Mouse (Mus musculus) CD4-positive, CD25-positive, alpha-beta regulatory T cell, adult 2 months (primary cell): ENCODE data around the gene Gm11027.
"Not testable (repeated sequence)": the region's sequence is repeated elsewhere in the genome, so short reads cannot be mapped to it uniquely, and the experiment has no call there.

Source experiments
- DNase-seq: peaks from one replicate; pipeline ENCODE4 v3.0.0-alpha.2; 2012; ENCODE audit warnings: low read depth, low spot score

Gene Gm11027

GRCm38 (mm10) chr12:116275086-116275485 is at the start of gene Gm11027:
Gene Gm11027 (plus strand): TSS chr12:116275386.
- DNase-seq: not testable (repeated sequence)

GRCm38 (mm10) chr12:116226289-116227057 is 48.7 kb upstream of the Gm11027 start:
- no peak for DNase-seq

- DNase-seq: no peak
Observed at GRCm38 (mm10) chr12:116229451-116229850, 45.7 kb upstream of the Gm11027 start.

- no peak for DNase-seq
Observed at GRCm38 (mm10) chr12:116231612-116232011, 43.6 kb upstream of the Gm11027 start.

DNA sequence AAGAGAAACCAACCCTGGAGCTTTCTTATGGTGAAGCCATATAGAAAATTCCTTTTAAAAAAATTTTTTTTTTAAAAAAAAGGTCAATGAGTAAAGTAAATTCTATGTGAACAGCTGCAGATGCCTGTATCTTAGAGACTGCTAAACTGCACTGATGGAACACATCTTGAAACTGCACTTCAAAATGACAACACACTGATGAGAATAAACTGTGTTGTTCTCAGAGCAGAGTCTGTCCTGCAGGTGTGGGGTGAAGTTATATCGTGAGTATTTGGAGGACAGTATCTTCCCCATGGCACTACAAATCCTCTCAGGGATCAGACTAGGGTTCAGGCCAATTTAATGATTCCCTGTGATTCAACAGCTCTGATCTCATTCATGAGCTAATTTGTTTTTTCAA is 43.1 kb upstream of the Gm11027 start:
- DNase-seq: no peak

DNA sequence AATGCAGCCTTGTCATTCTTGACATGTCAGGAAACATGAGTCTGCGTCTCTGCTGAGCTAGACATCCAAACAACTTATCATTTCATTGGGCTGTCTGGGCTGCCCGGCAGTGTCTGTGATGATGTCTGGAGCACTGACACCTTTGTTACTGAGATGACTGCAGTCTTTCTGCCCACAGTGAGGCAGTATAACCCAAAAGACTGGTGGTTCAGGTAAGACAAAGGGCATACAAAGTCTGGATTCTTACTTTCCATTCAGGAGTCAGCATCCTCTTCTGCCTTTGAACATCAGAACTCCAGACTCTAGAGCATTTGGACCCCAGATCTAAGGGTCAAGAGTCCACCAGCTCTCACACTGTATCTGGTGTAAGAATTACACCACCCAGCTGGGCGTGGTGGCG is 39.8 kb upstream of the Gm11027 start:
- peak; percentile 72 for DNase-seq

DNA sequence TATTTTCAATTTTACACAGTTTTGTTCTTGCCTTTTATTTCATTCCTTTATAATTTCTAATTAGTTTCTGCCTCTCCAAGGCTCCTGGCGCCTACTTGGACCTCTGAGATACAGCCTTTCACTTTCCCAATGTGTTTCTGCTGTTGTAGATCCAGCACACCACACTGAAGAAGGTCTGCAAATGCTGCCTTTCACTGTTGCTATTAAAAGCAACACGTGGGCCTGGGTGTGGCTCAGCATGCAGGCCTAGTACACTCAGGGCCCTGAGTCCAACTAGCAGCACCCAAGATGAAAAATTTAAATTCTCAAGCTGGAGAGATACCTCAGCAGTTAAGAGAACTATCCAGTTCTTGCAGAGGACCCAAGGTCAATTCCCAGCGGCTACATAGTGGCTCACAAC is 38.5 kb upstream of the Gm11027 start:
- no peak for DNase-seq

DNA sequence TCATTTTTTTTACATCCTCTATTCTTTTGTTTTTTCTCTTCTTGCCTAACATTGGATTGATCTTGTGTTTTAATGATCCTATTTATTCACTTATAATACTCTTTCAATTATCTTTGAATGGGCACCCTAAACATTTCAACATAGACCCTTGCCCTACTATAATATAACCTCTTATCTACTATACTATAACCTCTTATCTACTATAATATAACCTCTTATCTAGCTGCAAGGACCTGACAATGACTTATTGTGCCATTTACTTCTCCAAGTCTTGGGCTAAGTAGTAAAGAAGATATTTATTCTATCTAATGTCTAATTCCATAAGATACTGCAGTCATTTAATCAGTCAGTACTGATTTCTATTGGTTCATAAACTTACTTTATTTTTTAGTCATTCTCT is 36.8 kb upstream of the Gm11027 start:
- no peak for DNase-seq

GRCm38 (mm10) chr12:116238803-116239202 is 36.4 kb upstream of the Gm11027 start:
- no peak for DNase-seq

DNA sequence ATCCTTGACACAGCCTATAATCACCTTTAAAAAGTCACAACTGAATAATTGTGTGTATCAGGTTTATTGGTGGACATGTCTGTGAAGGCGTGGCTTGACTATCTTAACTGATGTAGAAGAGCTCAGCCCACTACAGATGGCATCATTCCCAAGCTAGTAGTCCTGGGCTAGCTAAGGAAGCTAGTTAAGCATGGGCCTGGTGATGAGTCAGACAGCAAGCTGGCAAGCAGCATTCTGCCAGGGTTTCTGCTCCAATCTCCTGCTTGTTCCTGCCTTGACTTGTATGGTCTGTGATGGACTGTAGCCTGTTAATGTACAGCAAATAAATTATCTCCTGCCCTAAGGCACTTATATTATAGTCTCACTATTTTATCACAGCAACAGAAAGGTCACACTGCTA is 30.6 kb upstream of the Gm11027 start:
- no peak for DNase-seq

GRCm38 (mm10) chr12:116254652-116255051 is 20.5 kb upstream of the Gm11027 start:
- DNase-seq: peak; percentile 79

DNA sequence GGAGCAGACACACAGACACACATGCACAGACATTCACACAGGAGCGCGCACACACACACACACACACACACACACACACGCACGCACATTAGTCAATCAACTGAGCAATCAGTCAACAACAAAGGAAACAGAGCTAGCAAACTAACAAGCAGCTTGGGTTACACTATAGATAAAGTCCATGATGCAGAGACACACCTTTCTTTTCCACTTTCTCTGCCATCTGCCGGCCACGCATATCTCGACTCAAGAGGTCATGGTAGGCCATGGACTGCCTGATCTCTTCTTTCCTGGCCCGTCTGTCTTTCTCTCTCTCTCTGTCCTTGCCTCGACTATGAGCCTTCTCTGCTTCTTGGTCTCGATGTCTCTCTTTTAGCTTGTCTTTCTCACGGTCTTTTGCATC is 19.6 kb upstream of the Gm11027 start:
- peak; percentile 19 for DNase-seq

GRCm38 (mm10) chr12:116258321-116258720 is 16.9 kb upstream of the Gm11027 start:
- no peak for DNase-seq

DNA sequence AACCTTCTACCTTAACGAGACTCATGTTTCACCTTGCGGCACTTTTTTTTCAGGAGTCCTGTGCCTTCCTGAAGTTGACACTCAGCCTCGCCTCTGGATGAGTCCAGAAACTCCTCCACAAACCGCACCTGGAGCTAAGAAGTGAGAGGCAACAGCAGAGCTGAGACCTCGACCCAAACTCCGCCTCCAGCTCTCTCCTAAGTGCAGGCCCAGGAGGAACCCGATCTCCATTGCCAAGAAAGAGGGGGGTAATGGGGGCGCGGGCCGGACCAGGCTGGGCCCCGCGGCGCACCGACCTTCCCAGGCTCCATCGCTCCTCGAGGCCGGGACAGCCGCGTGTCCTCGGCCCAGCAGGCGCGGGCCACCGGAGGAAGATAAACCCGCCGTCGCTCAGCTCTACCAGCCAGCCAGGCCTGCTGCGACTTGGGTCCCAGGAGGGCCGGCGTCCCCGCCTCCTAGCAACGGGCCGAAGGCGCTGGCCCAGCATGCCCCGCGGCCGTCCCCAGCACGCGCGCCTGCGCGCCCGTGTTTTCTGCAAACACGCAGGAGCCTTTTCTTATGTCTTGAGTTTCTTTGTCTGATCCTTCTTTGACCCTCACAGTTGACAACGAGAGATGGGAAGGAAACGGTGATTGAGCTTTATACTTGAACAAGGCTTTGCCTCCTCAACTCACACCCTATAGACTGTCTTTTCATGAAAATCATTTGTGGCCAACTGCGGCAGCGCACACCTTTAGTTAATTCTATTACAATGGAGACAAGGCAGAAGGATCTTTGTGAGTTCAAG is 12.4 kb upstream of the Gm11027 start, which contains the start of gene Wdr60:
Wdr60 (minus strand) TSS at position 468 of the 787 bp plus-strand sequence.
- DNase-seq: peak; percentile 88

GRCm38 (mm10) chr12:116264756-116265155 is 10.4 kb upstream of the Gm11027 start:
- no peak for DNase-seq

DNA sequence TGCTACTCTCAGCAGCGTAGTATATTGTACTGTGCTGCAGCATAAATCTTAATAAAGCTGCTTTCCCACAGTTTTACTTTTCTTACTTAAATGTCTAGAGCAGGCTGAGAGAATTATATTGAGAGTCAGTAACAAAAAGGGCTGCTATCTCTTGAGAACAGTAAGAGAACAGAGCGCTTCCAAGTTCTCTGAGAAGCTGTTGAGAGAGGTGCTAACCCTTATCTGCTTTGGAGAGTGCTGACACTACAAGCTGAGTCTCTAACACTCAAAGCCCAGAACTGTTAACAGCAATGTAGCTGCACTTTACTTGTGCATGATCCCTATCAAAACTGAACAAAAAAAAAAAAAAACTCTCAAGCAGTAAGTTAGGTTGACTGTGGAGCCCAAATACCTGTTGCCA is 9.9 kb upstream of the Gm11027 start:
- no peak for DNase-seq

DNA sequence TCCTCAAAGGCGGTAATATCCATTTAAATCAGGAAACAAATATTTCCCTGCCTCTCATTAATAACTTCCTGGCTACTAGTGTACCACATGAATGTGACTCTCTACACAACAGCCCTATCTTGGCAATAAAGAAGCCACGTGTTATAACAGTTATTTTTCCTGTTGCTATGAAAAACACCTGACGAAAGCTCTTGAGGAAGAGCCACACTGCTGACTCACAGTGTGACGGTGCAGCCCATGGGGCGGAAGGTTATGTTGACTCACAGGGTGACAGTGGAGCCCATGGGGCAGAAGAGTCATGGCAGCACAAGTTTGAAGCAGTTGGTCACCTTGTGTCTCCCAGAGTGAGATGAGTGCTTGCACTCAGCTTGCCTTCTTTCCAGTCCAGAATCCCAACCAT is 5.7 kb upstream of the Gm11027 start:
- peak; percentile 40 for DNase-seq

DNA sequence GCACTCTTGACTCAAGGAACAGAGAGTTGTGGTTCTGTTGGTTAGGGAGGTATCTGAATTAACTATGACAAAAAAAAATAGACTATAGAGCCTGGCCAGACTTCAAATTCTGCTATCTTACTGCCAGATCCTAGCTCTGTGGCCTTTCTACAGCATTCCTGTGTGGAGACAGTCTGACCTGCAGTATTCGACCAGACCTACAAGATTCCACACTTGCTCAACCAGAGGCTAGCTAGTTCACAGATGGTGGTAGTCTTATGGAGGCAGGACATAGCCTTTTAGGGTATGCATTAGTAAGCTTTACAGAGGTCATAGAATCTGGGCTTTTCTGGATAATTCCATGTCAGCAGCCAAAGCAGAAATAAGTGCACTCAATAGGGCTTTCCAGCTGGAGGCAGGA is 4.6 kb upstream of the Gm11027 start:
- no peak for DNase-seq

- DNase-seq: no peak
Observed at GRCm38 (mm10) chr12:116271071-116271470, 4.1 kb upstream of the Gm11027 start.

DNA sequence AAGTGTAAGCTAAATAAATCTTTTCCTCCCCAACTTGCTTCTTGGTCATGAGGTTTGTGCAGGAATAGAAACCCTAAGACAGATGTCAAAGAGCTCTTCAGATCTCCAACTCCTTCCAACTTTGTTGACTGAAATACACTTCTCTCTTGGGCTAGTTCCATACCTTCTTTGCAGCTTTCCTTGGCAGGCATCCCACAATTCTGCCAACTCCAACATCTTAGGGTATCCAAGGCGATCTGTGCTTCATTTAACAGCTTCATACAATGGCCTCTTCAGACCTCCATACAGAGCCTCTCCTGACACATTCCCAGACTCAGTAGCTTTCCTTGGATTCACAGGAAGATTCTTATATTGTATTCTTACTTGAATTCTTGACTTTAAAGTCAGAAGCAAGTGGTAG is 1.5 kb upstream of the Gm11027 start:
- DNase-seq: no peak

GRCm38 (mm10) chr12:116275631-116276030 is 445 bp downstream of the Gm11027 start:
- no peak for DNase-seq

DNA sequence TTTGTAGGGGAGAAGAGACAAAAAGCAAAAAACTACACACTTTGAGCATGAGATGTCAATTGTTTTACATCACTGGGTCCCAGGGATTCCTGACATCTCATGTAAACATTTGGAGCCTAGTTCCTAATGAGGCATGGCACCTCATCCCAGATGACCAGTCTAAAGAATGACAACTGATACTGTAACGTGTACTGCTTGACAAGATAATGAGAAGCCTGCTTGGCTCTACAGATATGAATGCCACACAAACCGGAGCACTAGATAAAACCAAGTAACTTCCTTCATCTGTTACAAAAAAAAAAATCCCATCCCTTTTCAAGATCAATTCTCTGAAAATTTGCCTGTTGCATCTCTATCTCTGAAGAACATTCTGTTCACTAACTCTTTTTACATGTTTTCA is 1.8 kb downstream of the Gm11027 start:
- no peak for DNase-seq

DNA sequence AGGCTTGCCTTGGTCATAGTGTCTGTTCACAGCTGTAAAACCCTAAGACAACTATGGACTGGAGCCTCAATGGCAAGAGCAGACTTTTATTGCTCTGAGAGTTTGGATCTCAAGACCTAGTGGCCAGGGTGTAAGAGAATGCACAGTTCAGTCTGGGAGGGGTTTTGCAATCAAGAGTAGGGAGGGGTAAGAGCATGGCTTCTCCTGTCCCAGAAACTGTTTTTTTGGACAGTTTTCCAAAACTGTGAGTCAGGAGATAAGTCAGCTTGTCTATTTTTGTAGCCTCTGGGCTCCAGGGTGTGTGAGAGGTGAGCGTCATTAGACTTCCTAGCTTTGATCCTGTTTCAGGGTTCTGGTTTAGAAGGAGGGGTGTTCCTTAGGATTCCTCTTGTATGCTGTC is 3.4 kb downstream of the Gm11027 start:
- no peak for DNase-seq
